In genomic region chr4:154915286-154915685, GRCm38 (mm10) we compare ENCODE assay signal across 20 mouse cellular contexts. TPM values are rescaled to one million over a fixed set of nuclear protein-coding genes. Genes with fewer than 3 reads are reported as not detected.
A peak's percentile ranks its signal among the peaks of the same experiment; 100 is the strongest.
DNase-seq lines count a peak whose midpoint lies in the region; ATAC-seq and TF ChIP-seq lines count a peak whose summit lies in the region.
"Had no signal": no experiment of that assay in that cellular context is flagged by ENCODE, and none has a peak within 500 bp of the region (broad histone marks: within the 10 kb centered on the region; RNA-seq: fewer than 3 reads in every experiment).

No protein-coding gene starts in this region.

- no peaks in the 10 kb centered on the region for H3K27me3 ChIP-seq in liver, embryonic 13.5 days
- no peaks in the 10 kb centered on the region for H3K27me3 ChIP-seq in cerebellum, adult 2 months (ENCODE audit: control insufficient read depth, insufficient read depth, low read length)
- H3K27me3 ChIP-seq: embryonic facial prominence, embryonic 12.5 days; Patski had no signal

- H3K9ac ChIP-seq in liver, embryonic 13.5 days, result peak overlapping the region; percentile 69
- H3K9ac ChIP-seq: embryonic facial prominence, embryonic 12.5 days had no signal

- peak; percentile 49 for DNase-seq in kidney, adult 9 months
- DNase-seq in kidney, postnatal 14 days, result no peak
- no peak for DNase-seq in liver, embryonic 13.5 days
- DNase-seq in cerebellum, adult 2 months, result no peak
- no peak for DNase-seq in right cerebral cortex, postnatal 14 days
- DNase-seq: cerebellum, adult 11-12 months; cerebellum, postnatal 14 days; gastrocnemius, adult 2 months; heart, postnatal 10 days; midbrain, embryonic 14.5 days; thymus, postnatal 14 days had no signal

- TF ChIP-seq POLR2A in bone marrow, adult 2 months (IDR thresholded peaks at IDR 0.05; ENCODE audit: borderline replicate concordance, control insufficient read depth, low read depth, low read length), result no peak
- TF ChIP-seq POLR2A in cerebellum, adult 2 months (IDR thresholded peaks at IDR 0.05; ENCODE audit: borderline replicate concordance, insufficient read depth, low read length), result no peak

- peaks cover 67% of the 10 kb centered on the region for H3K36me3 ChIP-seq in liver, embryonic 13.5 days
- H3K36me3 ChIP-seq: embryonic facial prominence, embryonic 12.5 days; hindbrain, embryonic 10.5 days had no signal

- 17% methylated on average over 10 of the region's 10 CpGs for WGBS in bone marrow, adult 2 months
- 31% methylated on average over 10 of the region's 10 CpGs for WGBS in liver, embryonic 13.5 days (ENCODE audit: insufficient replicate concordance)
- 83% methylated on average over 10 of the region's 10 CpGs for WGBS in cerebellum, adult 2 months

- TF ChIP-seq CTCF in bone marrow, adult 2 months (IDR thresholded peaks at IDR 0.05; ENCODE audit: control insufficient read depth, insufficient read depth, low read length), result no peak
- no peak for TF ChIP-seq CTCF in cerebellum, adult 2 months (IDR thresholded peaks at IDR 0.05; ENCODE audit: borderline replicate concordance, insufficient read depth, low read depth, low read length)

- H3K4me1 ChIP-seq in bone marrow, adult 2 months (ENCODE audit: control insufficient read depth, insufficient read depth, low read length), result peaks cover 14% of the 10 kb centered on the region
- H3K4me1 ChIP-seq in liver, embryonic 13.5 days (replicated peaks), result peaks cover 88% of the 10 kb centered on the region
- no peaks in the 10 kb centered on the region for H3K4me1 ChIP-seq in cerebellum, adult 2 months (ENCODE audit: control insufficient read depth, insufficient read depth, low read length)

- H3K4me2 ChIP-seq in liver, embryonic 13.5 days, result 0 out of 2 replicates have a peak overlapping the region, but pooled peaks have one; percentile 2
- H3K4me2 ChIP-seq: embryonic facial prominence, embryonic 12.5 days; heart, embryonic 11.5 days had no signal

- no peak for ATAC-seq in liver, embryonic 13.5 days (ENCODE audit: low read depth)
- peak; percentile 25 for ATAC-seq in megakaryocyte, adult 5-6 weeks (ENCODE audit: poor library complexity, severe bottlenecking)
- ATAC-seq: hindbrain, postnatal 0 days; Patski had no signal

- H3K27ac ChIP-seq in bone marrow, adult 2 months (ENCODE audit: control insufficient read depth, insufficient read depth, low read depth, low read length, poor library complexity), result peak overlapping the region; percentile 32; the same call in 1 of the 2 replicates
- peak overlapping the region; percentile 98 for H3K27ac ChIP-seq in liver, embryonic 13.5 days
- no peak overlapping the region for H3K27ac ChIP-seq in cerebellum, adult 2 months (ENCODE audit: insufficient read depth, low read length)
- H3K27ac ChIP-seq: embryonic facial prominence, embryonic 12.5 days; gastrocnemius, adult 2 months; hindbrain, embryonic 10.5 days; hindbrain, postnatal 0 days had no signal

- H3K4me3 ChIP-seq in bone marrow, adult 2 months (replicated peaks; ENCODE audit: control insufficient read depth, low read depth, low read length), result no peak overlapping the region
- H3K4me3 ChIP-seq in liver, embryonic 13.5 days (replicated peaks), result no peak overlapping the region
- H3K4me3 ChIP-seq in cerebellum, adult 2 months (replicated peaks; ENCODE audit: insufficient read depth, low read depth, low read length), result no peak overlapping the region
- H3K4me3 ChIP-seq: embryonic facial prominence, embryonic 12.5 days; gastrocnemius, adult 2 months; hindbrain, embryonic 10.5 days had no signal

- 0 out of 2 replicates have a peak, but pooled peaks cover 4% of the 10 kb centered on the region for H3K9me3 ChIP-seq in liver, embryonic 13.5 days (replicated peaks)
- H3K9me3 ChIP-seq: embryonic facial prominence, embryonic 12.5 days; hindbrain, embryonic 10.5 days had no signal

RNA-seq across cellular contexts. Expression of gene Tnfrsf14, which starts 13.1 kb away (rescaled TPM):
- polyA plus RNA-seq in bone marrow, adult 2 months (2011; ENCODE audit: insufficient read depth, insufficient read length, low replicate concordance, missing spikeins), result 155 and 183 TPM in 2 replicates
- 49.5 and 51.7 TPM in 2 replicates for polyA plus RNA-seq in liver, embryonic 13.5 days (2015; fragmentation: Nextera tagmentation; extraction: Ambion mirVana)
- 87.1 and 142 TPM in 2 replicates for total RNA-seq in megakaryocyte, adult 5-6 weeks (2015)
- 67.2 and 77.3 TPM in 2 replicates for total RNA-seq in megakaryocyte, adult 5-6 weeks (2017)
- 0.80 and 1.3 TPM in 2 replicates for polyA plus RNA-seq in cerebellum, adult 2 months (2012; rRNA removed)
- polyA plus RNA-seq: midbrain, embryonic 14.5 days had no signal

RNA-seq across cellular contexts. Expression of gene Fam213b, which starts 16.4 kb away (rescaled TPM):
- 16.6 and 32.5 TPM in 2 replicates for polyA plus RNA-seq in bone marrow, adult 2 months (2011; ENCODE audit: insufficient read depth, insufficient read length, low replicate concordance, missing spikeins)
- 9.0 and 9.2 TPM in 2 replicates for polyA plus RNA-seq in liver, embryonic 13.5 days (2015; fragmentation: Nextera tagmentation; extraction: Ambion mirVana)
- 8.8 and 9.1 TPM in 2 replicates for total RNA-seq in megakaryocyte, adult 5-6 weeks (2015)
- total RNA-seq in megakaryocyte, adult 5-6 weeks (2017), result 5.5 and 6.6 TPM in 2 replicates
- 171 and 180 TPM in 2 replicates for polyA plus RNA-seq in cerebellum, adult 2 months (2012; rRNA removed)
- total RNA-seq: G1E had no signal
- polyA plus RNA-seq: G1E had no signal

RNA-seq across cellular contexts. Expression of gene Hes5, which starts 45.4 kb away (rescaled TPM):
- polyA plus RNA-seq in bone marrow, adult 2 months (2011; ENCODE audit: insufficient read depth, insufficient read length, low replicate concordance, missing spikeins), result not detected in 2 replicates
- polyA plus RNA-seq in liver, embryonic 13.5 days (2015; fragmentation: Nextera tagmentation; extraction: Ambion mirVana), result 0.08 and 0.23 TPM in 2 replicates
- total RNA-seq in megakaryocyte, adult 5-6 weeks (2015), result 0.25 and 0.27 TPM in 2 replicates
- total RNA-seq in megakaryocyte, adult 5-6 weeks (2017), result not detected in 2 replicates
- 4.6 and 4.8 TPM in 2 replicates for polyA plus RNA-seq in cerebellum, adult 2 months (2012; rRNA removed)
- total RNA-seq: adrenal gland, adult 18-20 months; G1E; gastrocnemius, adult 2 months; heart, postnatal 10 days had no signal
- polyA plus RNA-seq: G1E, Patski had no signal

RNA-seq across cellular contexts. Expression of gene Mmel1, which starts 45.9 kb away (rescaled TPM):
- 1.1 and 1.4 TPM in 2 replicates for polyA plus RNA-seq in bone marrow, adult 2 months (2011; ENCODE audit: insufficient read depth, insufficient read length, low replicate concordance, missing spikeins)
- polyA plus RNA-seq in liver, embryonic 13.5 days (2015; fragmentation: Nextera tagmentation; extraction: Ambion mirVana), result 2.4 TPM in 2 replicates
- 0.25 TPM in 1 of 2 replicates, not detected in the other for total RNA-seq in megakaryocyte, adult 5-6 weeks (2015)
- total RNA-seq in megakaryocyte, adult 5-6 weeks (2017), result not detected in 2 replicates
- 2.7 and 3.3 TPM in 2 replicates for polyA plus RNA-seq in cerebellum, adult 2 months (2012; rRNA removed)
- total RNA-seq: gastrocnemius, adult 2 months had no signal
- polyA plus RNA-seq: Patski had no signal

RNA-seq across cellular contexts. Expression of gene Pank4, which starts 48.6 kb away (rescaled TPM):
- polyA plus RNA-seq in bone marrow, adult 2 months (2011; ENCODE audit: insufficient read depth, insufficient read length, low replicate concordance, missing spikeins), result 29.7 and 30.3 TPM in 2 replicates
- polyA plus RNA-seq in liver, embryonic 13.5 days (2015; fragmentation: Nextera tagmentation; extraction: Ambion mirVana), result 23.9 and 27.0 TPM in 2 replicates
- total RNA-seq in megakaryocyte, adult 5-6 weeks (2015), result 28.8 and 36.1 TPM in 2 replicates
- 19.1 and 27.0 TPM in 2 replicates for total RNA-seq in megakaryocyte, adult 5-6 weeks (2017)
- polyA plus RNA-seq in cerebellum, adult 2 months (2012; rRNA removed), result 84.6 and 85.5 TPM in 2 replicates

Comparison
In these comparisons a context has a peak if more than half of its experiments do, and no peak if none do; other contexts are left out.
1. RNA of gene Tnfrsf14, which starts 13.1 kb away (polyA plus RNA-seq): 155 to 183 TPM in bone marrow, adult 2 months and 49.5 to 51.7 TPM in liver, embryonic 13.5 days; 0.80 to 1.3 TPM in cerebellum, adult 2 months; every median in the first group is over 10 times any median in the second.